Mouse (Mus musculus): ENCODE data around the gene Unc13d. TPM values are rescaled to one million over a fixed set of nuclear protein-coding genes. Genes with fewer than 3 reads are reported as not detected.
"Not testable (repeated sequence)": the region's sequence is repeated elsewhere in the genome, so short reads cannot be mapped to it uniquely, and the experiment has no call there.

The Unc13d gene
- polyA plus RNA-seq (2016; fragmentation: Nextera tagmentation; extraction: Ambion mirVana), result 6.1 and 7.2 TPM in 2 replicates

DNA sequence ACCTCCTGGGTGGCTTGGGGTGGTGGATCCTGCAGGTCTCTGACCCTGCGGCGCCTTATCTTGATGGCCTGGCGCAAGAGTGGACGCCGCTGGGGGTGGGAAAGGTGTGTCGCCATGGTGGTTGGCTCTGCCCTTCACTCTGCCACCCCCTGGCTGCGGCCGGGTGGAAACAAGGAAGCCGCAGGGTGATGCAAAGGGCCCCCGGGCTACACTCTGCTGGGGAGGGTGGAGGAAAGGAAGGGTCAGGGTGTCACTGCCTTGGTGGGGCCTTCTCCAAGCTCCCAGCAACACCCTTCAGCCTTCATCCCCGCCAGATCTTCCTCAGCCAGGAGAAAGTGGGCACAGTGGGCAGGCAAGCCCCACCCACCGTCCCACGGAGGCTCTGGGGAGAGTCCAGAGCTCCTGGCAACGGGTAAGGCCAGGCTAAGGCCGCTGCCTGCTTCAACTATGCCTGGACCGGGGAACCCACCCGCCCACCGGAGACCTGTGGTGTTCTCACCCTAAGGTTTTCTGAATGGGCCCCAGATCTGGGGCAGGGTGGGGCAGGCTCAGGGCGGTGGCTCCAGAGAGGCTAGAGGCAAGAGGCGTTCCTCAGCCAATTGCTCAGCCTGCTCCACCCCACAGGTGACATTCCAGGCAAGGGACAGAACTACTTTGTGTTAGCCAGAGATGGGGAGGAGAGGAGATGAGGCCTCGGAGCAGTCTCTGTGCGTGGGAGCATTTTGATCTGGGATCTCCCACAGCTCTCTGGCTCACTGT is at the start of gene Unc13d:
Gene Unc13d (minus strand): TSS at position 516 of the 759 bp plus-strand sequence.
- Histone ChIP-seq H3K9me3 (no peaks in the 10 kb centered on the region), H3K4me3 (peak within 1 kb of the TSS; percentile 53), H3K27me3 (ENCODE audit: insufficient read depth, poor library complexity, severe bottlenecking) (no peaks in the 10 kb centered on the region), H3K4me1 (peaks cover 71% of the 10 kb centered on the region), H3K36me3 (peaks cover 41% of the 10 kb centered on the region), H3K27ac (peak within 1 kb of the TSS; percentile 86)
- WGBS, result 68% methylated on average over 22 of the region's 22 CpGs
- peak; percentile 92 for DNase-seq (ENCODE audit: low spot score)

DNA sequence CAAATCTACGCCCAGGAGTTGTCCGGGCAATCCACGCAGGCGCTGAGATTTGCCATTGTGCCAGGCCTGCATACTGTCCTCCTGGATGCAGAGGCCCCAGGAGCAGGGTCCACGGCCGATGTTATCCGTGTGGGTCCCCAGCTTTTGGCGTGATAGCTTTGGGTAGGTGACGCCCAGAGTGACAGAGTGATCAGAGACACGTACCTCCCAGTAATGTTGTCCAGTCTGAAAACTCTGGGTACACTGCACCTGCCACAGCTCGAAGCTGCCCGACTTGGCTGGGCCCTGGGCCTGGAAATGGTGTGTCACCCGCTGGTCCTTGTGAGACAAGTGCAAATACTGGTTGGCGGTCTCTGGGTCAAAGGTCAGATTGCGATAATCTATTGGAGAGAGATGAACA is 48.5 kb upstream of the Unc13d start:
- WGBS, result 92% methylated on average over 15 of the region's 15 CpGs
- Histone ChIP-seq H3K36me3 (peaks cover 45% of the 10 kb centered on the region), H3K27me3 (ENCODE audit: insufficient read depth, poor library complexity, severe bottlenecking) (no peaks in the 10 kb centered on the region), H3K27ac (no peak overlapping the region), H3K4me1 (peaks cover 41% of the 10 kb centered on the region), H3K9me3 (no peaks in the 10 kb centered on the region), H3K4me3 (no peak overlapping the region)
- no peak for DNase-seq (ENCODE audit: low spot score)

DNA sequence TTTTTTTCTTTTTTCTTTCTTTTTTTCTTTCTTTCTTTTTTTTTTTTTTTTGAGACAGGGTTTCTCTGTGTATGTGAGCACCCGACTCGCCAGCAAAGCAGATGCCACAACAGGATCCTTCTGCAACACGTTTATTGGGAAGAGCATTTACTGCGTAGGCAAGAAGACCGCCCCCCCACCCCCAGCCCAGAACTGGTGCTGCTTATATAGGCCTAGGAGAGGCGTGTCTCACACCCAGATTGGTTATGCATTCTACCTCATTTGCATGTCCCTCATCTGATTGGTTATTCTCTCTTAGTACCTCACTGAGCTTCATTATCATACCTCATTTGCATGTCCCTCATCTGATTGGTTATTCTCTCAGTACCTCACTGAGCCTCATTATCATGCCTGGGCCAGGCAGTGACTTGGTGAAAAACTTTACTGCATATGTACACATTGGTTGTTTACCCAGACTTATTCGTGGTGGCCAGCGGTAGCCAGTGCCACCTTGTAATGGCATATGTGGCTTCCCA is 44.0 kb upstream of the Unc13d start:
- not testable (repeated sequence) for H3K4me3 ChIP-seq; DNase-seq (ENCODE audit: low spot score); H3K27ac ChIP-seq; H3K27me3 ChIP-seq (ENCODE audit: insufficient read depth, poor library complexity, severe bottlenecking); H3K9me3 ChIP-seq
- WGBS, result 90% methylated on average over 8 of the region's 8 CpGs
- H3K4me1 ChIP-seq, result peaks cover 10% of the 10 kb centered on the region
- peaks cover 47% of the 10 kb centered on the region for H3K36me3 ChIP-seq

DNA sequence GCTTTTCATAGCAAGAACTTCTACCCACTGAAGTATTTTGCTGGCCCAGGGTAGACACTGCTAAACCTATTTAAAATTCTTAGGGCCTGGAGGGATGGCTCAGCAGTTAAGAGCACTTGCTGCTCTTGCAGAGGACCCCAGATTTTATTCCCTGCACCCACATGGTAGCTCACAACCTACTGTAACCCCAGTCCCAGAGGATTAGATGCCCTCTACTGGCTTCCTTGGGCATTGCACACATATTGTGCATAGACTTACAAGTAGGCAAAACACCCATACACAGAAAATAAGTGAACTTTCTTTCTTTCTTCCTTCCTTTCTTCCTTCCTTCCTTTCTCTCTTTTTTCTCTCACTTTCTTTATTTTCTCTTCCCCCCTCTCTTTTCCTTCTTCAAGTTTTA is 40.1 kb upstream of the Unc13d start:
- Histone ChIP-seq H3K27me3 (ENCODE audit: insufficient read depth, poor library complexity, severe bottlenecking) (no peaks in the 10 kb centered on the region), H3K9me3 (no peaks in the 10 kb centered on the region), H3K4me3 (no peak overlapping the region), H3K36me3 (peaks cover 17% of the 10 kb centered on the region), H3K4me1 (0 out of 2 replicates have a peak, but pooled peaks cover 9% of the 10 kb centered on the region), H3K27ac (no peak overlapping the region)
- DNase-seq (ENCODE audit: low spot score), result no peak

DNA sequence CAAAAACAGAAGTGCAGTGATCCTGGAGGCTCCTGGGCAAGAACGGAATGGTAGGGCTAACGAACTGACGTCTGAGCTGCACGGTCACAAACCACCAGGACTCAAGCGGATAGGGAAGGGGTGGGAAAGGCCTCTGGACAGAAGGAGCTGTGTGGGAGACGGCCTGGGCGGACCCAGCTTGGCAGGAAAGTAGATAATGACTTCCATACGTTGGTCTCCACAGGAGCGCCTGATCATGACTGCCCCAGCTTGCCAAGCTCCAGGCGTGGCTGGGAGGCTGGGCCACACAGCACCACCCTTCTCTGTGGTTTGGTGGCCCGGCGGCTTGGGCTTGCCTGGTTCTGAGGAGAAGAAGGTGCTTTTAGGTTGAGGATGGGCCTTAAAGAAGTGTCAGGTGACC is 39.5 kb upstream of the Unc13d start:
- Histone ChIP-seq H3K27me3 (ENCODE audit: insufficient read depth, poor library complexity, severe bottlenecking) (no peaks in the 10 kb centered on the region; the same call in 1 of the 2 replicates), H3K36me3 (peaks cover 12% of the 10 kb centered on the region), H3K4me3 (no peak overlapping the region), H3K4me1 (0 out of 2 replicates have a peak, but pooled peaks cover 9% of the 10 kb centered on the region), H3K9me3 (no peaks in the 10 kb centered on the region), H3K27ac (no peak overlapping the region)
- 56% methylated on average over 12 of the region's 12 CpGs for WGBS
- DNase-seq (ENCODE audit: low spot score), result no peak

DNA sequence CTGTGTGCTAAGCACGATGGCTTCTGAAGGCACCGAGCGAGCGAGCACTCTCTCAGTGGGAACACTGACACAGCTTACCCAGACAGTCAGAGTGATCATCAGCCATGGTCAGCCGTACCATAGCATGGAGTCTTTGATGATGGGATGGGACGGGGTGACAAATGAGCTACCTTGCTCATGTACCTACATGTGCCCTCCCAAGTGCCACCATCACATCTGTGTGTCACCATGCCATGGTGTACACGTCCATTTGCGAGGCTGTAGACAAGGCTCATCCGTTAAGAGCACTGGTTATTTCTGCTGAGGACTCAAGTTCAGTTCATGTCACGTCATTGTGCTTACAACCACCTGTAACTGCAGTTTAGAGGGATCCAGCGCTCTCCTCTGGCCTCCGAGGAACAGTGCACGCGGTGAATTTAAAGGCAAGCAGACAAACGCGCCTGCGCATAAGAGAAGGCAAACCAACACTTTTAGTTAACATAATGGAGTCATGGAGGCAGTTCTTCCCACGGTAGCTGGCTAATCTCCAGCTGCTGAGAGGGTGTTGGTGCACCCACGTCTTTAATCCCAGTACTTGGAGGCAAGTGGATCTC is 33.9 kb upstream of the Unc13d start:
- no peak overlapping the region for H3K27ac ChIP-seq
- H3K36me3 ChIP-seq, result 0 out of 2 replicates have a peak, but pooled peaks cover 2% of the 10 kb centered on the region
- 80% methylated on average over 19 of the region's 19 CpGs for WGBS
- no peaks in the 10 kb centered on the region for H3K9me3 ChIP-seq
- peaks cover 43% of the 10 kb centered on the region for H3K4me1 ChIP-seq
- H3K27me3 ChIP-seq (ENCODE audit: insufficient read depth, poor library complexity, severe bottlenecking), result peaks cover 55% of the 10 kb centered on the region
- DNase-seq (ENCODE audit: low spot score), result no peak
- no peak overlapping the region for H3K4me3 ChIP-seq

DNA sequence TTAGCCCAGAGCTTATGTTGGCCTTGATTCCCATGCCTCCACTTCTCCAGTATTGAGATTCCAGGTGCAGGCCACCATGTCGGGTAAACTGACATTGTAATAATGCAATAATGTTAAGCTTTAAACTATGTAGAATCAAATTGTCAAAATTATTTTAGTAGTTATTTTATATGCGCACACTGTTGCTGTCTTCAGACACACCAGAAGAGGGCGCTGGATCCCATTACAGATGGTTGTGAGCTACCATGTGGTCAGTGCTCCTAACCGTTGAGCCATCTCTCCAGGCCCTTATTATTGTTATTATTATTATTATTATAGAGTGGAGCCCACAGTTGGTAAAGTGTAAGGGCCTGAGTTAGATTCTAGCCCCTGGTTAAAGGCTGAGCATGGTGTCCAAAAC is 33.3 kb upstream of the Unc13d start:
- DNase-seq (ENCODE audit: low spot score), result no peak
- Histone ChIP-seq H3K27ac (peak overlapping the region; percentile 88; the same call in 1 of the 2 replicates), H3K36me3 (peaks cover 7% of the 10 kb centered on the region; the same call in 1 of the 2 replicates), H3K27me3 (ENCODE audit: insufficient read depth, poor library complexity, severe bottlenecking) (peaks cover 61% of the 10 kb centered on the region), H3K4me3 (peak overlapping the region; percentile 73), H3K9me3 (no peaks in the 10 kb centered on the region), H3K4me1 (peaks cover 48% of the 10 kb centered on the region)
- WGBS, result 79% methylated on average over 4 of the region's 4 CpGs

DNA sequence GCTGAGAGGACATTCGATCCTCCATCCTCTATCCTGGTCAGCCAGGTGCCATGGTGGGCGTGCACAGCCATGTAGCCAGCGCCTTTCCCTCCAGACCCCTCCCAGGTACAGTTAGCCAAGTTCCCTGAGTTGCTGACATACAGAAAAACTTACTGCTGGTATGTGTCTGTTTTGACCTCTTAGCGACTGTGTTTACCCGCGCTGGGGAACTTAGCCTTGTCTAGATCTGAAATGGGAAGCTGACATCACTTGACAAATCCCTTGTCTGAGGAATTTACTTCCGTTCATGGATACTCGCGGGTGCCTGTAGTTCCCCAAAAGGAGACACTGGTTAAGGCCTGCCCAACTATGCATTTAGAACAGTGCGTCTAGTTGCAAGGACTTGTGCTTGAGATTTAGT is 32.8 kb upstream of the Unc13d start:
- Histone ChIP-seq H3K4me3 (peak overlapping the region; percentile 73), H3K27ac (peak overlapping the region; percentile 88), H3K27me3 (ENCODE audit: insufficient read depth, poor library complexity, severe bottlenecking) (peaks cover 64% of the 10 kb centered on the region), H3K36me3 (peaks cover 11% of the 10 kb centered on the region; the same call in 1 of the 2 replicates), H3K9me3 (no peaks in the 10 kb centered on the region), H3K4me1 (peaks cover 53% of the 10 kb centered on the region)
- 16% methylated on average over 10 of the region's 10 CpGs for WGBS
- DNase-seq (ENCODE audit: low spot score), result no peak

DNA sequence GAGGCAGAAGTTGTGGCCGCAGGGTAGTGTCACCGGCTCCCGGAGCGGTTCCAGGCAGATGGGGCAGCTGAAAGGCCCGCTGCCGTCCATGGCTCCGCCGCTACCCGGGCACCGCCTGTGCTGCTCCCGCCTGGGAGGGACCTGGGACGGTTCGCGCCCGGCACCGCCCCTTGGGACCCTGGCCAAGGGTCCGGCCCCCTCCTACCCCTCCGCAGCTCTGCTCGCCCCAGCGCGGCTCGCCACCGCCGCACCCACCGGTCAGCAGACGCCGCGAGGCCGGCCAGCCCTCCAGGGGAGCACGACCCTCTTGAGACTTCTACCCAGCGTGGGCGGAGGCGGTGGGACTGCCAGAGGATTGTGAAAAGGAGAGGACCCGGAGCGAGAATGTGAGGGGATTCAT is 32.4 kb upstream of the Unc13d start:
- peak overlapping the region; percentile 73 for H3K4me3 ChIP-seq
- peaks cover 64% of the 10 kb centered on the region for H3K27me3 ChIP-seq (ENCODE audit: insufficient read depth, poor library complexity, severe bottlenecking)
- peaks cover 13% of the 10 kb centered on the region; the same call in 1 of the 2 replicates for H3K36me3 ChIP-seq
- H3K9me3 ChIP-seq, result no peaks in the 10 kb centered on the region
- under 1% methylated on average over 35 of the region's 35 CpGs for whole genome bisulfite sequencing
- H3K27ac ChIP-seq, result peak overlapping the region; percentile 88
- peaks cover 57% of the 10 kb centered on the region for H3K4me1 ChIP-seq
- no peak for DNase-seq (ENCODE audit: low spot score)

DNA sequence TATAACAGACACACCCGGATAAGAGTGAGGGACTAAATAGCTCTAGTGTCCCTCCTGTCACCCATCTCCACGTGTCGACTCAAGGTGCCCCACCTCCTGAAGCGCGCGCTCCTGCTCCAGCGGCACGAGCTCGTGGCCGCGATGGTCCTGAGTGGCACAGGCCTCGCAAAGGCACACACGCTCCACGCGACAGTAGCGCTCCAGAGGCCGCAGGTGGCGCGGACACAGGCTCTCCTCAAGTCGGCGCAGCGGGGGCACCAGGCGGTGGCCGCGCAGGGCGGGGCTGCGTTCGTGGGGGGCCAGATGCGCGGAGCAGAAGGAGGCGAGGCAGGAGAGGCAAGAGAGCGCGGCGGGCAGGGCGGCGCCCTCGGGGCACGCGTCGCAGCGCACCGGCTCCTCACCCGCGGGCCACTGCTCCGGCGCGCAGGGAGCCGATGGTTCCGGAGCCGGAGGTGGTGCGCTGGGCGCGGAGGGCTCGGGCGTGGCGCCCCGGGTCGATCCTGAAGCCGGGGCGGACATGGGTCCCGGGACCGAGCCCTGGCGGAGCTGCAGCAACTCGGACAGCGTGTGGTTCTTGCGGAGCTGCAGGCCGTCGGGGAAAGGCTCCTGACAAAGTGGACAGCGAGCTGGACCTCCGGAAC is 31.8 kb upstream of the Unc13d start:
- Histone ChIP-seq H3K4me3 (peak overlapping the region; percentile 73), H3K27me3 (ENCODE audit: insufficient read depth, poor library complexity, severe bottlenecking) (peaks cover 64% of the 10 kb centered on the region), H3K9me3 (no peaks in the 10 kb centered on the region), H3K27ac (peak overlapping the region; percentile 88), H3K4me1 (peaks cover 63% of the 10 kb centered on the region), H3K36me3 (peaks cover 13% of the 10 kb centered on the region; the same call in 1 of the 2 replicates)
- 1% methylated on average over 70 of the region's 70 CpGs for WGBS
- no peak for DNase-seq (ENCODE audit: low spot score)

DNA sequence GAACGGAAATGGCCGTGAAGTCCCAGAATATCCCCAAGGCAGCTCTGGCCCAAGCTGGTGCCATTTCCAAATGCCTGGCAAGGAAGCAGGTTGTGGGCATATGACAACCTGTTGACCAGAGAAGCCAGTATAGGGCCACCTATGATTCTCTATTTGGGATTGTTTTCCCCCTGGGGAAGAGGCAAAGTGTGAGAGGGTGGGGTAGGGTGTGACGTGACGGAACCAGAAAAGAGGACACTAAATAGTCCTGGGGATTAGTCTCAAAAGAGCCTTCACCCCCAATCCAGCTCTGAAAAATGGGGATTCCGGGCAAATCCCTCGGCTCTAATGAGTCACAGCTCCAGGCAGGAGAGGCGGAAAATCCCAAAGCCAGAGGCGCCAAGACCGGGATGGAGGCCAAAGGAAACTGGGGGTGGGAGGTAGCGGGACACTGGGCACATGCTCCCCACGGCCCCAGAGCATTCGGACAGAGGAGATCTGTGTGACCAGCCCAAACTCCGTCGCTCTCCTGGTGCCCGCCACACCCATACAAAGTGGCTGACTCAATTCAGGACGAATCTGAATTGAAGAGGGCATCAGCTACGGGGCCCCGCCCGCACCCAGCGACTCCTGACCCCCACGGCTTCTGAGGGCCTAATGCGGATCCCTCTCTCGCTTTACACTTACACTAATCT is 30.8 kb upstream of the Unc13d start:
- H3K4me3 ChIP-seq, result peak overlapping the region; percentile 73
- no peak for DNase-seq (ENCODE audit: low spot score)
- H3K9me3 ChIP-seq, result no peaks in the 10 kb centered on the region
- H3K27me3 ChIP-seq (ENCODE audit: insufficient read depth, poor library complexity, severe bottlenecking), result peaks cover 64% of the 10 kb centered on the region
- H3K4me1 ChIP-seq, result peaks cover 72% of the 10 kb centered on the region
- H3K36me3 ChIP-seq, result peaks cover 13% of the 10 kb centered on the region; the same call in 1 of the 2 replicates
- peak overlapping the region; percentile 88 for H3K27ac ChIP-seq
- WGBS, result 8% methylated on average over 23 of the region's 23 CpGs

DNA sequence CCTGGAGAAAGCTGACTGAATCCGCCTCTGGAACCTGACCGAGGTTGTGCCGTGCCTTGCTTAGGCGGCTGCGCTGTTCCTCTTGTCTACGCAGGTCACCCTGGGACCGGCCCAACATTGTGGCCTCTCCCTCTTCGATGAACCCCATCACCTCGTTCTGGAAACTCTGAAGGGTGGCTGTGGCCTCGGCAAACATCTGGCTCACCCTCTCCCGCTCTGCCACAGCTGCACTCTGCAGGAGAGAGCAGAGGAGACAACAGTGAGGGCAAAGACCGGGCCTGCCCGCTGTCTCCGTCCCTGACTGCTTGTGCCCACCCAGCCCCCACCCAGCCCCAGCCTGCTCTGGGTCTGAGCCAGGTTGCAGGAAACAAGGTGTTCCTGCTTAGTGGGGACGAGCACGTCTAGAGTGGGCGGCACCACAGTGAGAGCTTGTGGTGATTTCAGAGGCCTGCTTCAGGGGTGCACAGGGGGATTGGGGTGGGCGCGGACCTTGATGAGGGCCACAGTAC is 30.1 kb upstream of the Unc13d start:
- Histone ChIP-seq H3K4me1 (peaks cover 80% of the 10 kb centered on the region), H3K36me3 (peaks cover 13% of the 10 kb centered on the region; the same call in 1 of the 2 replicates), H3K27ac (peak overlapping the region; percentile 88), H3K4me3 (peak overlapping the region; percentile 73), H3K27me3 (ENCODE audit: insufficient read depth, poor library complexity, severe bottlenecking) (peaks cover 64% of the 10 kb centered on the region), H3K9me3 (no peaks in the 10 kb centered on the region)
- DNase-seq (ENCODE audit: low spot score), result no peak
- 16% methylated on average over 19 of the region's 19 CpGs for WGBS

Measured in heart, embryonic 10.5 days (tissue).